Mouse (Mus musculus): ENCODE data around the gene Gm47985. TPM values are rescaled to one million over a fixed set of nuclear protein-coding genes. Genes with fewer than 3 reads are reported as not detected.
"Not testable (repeated sequence)": the region's sequence is repeated elsewhere in the genome, so short reads cannot be mapped to it uniquely, and the experiment has no call there.

Gene Gm47985
- polyA plus RNA-seq, 1 experiment from 2014 or later = not detected

DNA sequence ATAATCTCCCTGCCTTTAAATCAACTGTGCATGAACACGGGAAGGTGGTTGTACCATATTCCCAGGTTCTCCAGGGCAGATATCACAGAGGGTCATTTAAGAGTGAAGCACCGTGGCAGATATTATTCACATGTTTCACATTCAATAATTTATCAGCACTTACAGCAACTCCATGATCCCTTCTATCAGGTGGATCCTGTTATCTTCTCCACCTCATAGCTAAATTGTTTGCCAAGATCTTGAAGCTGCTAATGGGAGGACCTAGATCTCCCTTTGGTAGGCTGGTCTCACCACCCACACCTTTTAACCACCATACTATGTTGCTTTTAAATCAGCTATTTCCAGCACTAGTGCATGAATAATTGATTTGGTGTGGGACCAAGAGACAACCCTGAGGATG lies 2.2 kb upstream of the Gm47985 start:
- no peaks in the 10 kb centered on the region for H3K9me3 ChIP-seq (ENCODE audit: control insufficient read depth, low read length)
- no peak overlapping the region for H3K9ac ChIP-seq (ENCODE audit: low read length)
- no peak overlapping the region for H3K27ac ChIP-seq (replicated peaks in 1 of 2; ENCODE audit: control insufficient read depth in 1 of 2, insufficient read depth in 1 of 2, low read depth in 2 of 2, low read length in 2 of 2)
- ATAC-seq (ENCODE audit: insufficient number of reproducible peaks, insufficient read depth, low FRiP score, low read depth) = no peak
- H3K4me1 ChIP-seq (ENCODE audit: control insufficient read depth in 2 of 2, insufficient read depth in 2 of 2, low read length in 2 of 2) = peaks cover 4 to 8% of the 10 kb centered on the region in 2 experiments; a peak in 3 of 4 replicates
- H3K4me3 ChIP-seq (ENCODE audit: control insufficient read depth in 1 of 2, insufficient read depth in 1 of 2, low read depth in 1 of 2, low read length in 2 of 2) = no peak overlapping the region
- no peaks in the 10 kb centered on the region for H3K36me3 ChIP-seq (ENCODE audit: control insufficient read depth, insufficient read depth, low read length)
- H3K4me2 ChIP-seq (ENCODE audit: low read length) = no peak overlapping the region
- 88% methylated on average over 2 of the region's 2 CpGs for WGBS
- no peaks in the 10 kb centered on the region for H3K27me3 ChIP-seq (ENCODE audit: control insufficient read depth, insufficient read depth, low read length)

DNA sequence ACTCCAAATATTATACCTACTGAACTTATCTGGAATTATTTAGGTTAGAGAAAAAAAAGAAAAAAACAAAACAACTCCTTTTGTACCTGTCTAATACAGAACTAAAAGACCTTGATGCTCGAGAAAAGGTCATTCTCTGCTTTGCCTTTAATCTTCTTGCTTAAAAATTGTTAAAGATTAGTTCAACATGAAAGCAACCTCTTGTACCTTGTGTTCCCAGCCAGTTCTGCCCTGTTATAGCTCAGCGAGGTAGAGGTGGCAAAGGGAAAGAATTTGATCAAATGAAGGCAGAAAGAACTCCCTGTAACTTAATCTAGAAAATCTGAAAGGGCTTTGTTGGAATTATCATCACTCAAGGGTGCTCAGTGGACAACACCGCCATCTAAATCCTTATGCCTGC lies 3.8 kb downstream of the Gm47985 start:
- WGBS = 70% methylated on average over 3 of the region's 3 CpGs
- not testable (repeated sequence) for ATAC-seq (ENCODE audit: insufficient number of reproducible peaks, insufficient read depth, low FRiP score, low read depth); H3K4me2 ChIP-seq (ENCODE audit: low read length); H3K4me3 ChIP-seq (ENCODE audit: control insufficient read depth in 1 of 2, insufficient read depth in 1 of 2, low read depth in 1 of 2, low read length in 2 of 2); H3K9me3 ChIP-seq (ENCODE audit: control insufficient read depth, low read length); H3K9ac ChIP-seq (ENCODE audit: low read length); H3K4me1 ChIP-seq (ENCODE audit: control insufficient read depth in 2 of 2, insufficient read depth in 2 of 2, low read length in 2 of 2); H3K27me3 ChIP-seq (ENCODE audit: control insufficient read depth, insufficient read depth, low read length); H3K27ac ChIP-seq (replicated peaks in 1 of 2; ENCODE audit: control insufficient read depth in 1 of 2, insufficient read depth in 1 of 2, low read depth in 2 of 2, low read length in 2 of 2); H3K36me3 ChIP-seq (ENCODE audit: control insufficient read depth, insufficient read depth, low read length)

DNA sequence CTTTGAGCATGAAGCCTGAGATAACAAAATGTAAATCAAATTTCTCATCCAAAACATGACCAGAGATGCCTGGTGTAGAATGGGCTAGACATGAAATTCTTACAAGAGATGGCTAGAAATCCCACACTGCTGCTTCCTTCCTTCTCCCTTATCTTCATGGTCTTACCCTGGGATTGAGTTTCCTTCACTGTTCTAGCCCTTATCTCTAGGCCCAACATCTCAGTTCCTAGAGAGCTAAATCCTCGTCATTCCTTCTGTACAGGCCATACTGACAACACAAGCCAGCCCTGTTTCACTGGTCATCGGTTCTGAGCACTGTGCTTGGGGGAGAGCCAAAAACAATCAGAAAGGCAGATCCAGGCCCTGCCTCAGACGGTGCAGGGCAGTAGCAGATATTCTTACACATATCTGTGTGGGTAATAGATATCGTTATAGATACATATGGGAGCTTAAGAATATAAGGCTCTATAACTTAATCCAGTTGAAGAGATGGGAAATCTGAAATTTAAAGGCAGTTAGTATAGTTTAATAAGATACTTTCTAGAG lies 4.6 kb downstream of the Gm47985 start:
- not testable (repeated sequence) for H3K9ac ChIP-seq (ENCODE audit: low read length); H3K9me3 ChIP-seq (ENCODE audit: control insufficient read depth, low read length); H3K4me3 ChIP-seq (ENCODE audit: control insufficient read depth in 1 of 2, insufficient read depth in 1 of 2, low read depth in 1 of 2, low read length in 2 of 2); ATAC-seq (ENCODE audit: insufficient number of reproducible peaks, insufficient read depth, low FRiP score, low read depth); H3K36me3 ChIP-seq (ENCODE audit: control insufficient read depth, insufficient read depth, low read length); H3K4me2 ChIP-seq (ENCODE audit: low read length); H3K27me3 ChIP-seq (ENCODE audit: control insufficient read depth, insufficient read depth, low read length); H3K27ac ChIP-seq (replicated peaks in 1 of 2; ENCODE audit: control insufficient read depth in 1 of 2, insufficient read depth in 1 of 2, low read depth in 2 of 2, low read length in 2 of 2); H3K4me1 ChIP-seq (ENCODE audit: control insufficient read depth in 2 of 2, insufficient read depth in 2 of 2, low read length in 2 of 2)
- 44% methylated on average over 4 of the region's 4 CpGs for WGBS

DNA sequence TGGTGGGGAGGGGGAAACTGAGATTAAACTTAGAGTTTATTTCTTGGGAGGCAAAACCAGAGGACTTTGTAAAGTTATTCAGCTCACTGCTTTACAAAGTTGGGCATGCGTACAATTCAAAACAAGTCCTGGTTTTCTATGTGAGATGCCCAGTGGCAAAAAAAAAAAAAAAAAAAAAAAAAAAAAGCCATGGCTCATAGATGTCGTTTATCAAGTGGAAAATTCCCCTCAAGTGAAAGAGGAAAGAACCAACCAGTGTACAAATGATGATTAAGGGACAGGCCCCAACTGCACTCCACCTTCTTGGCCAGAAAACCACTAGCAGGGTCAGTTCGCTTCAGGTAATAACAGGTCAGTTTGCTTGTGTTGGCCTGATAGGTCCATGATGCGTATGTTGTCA lies 6.1 kb downstream of the Gm47985 start:
- WGBS = 85% methylated on average over 4 of the region's 4 CpGs

DNA sequence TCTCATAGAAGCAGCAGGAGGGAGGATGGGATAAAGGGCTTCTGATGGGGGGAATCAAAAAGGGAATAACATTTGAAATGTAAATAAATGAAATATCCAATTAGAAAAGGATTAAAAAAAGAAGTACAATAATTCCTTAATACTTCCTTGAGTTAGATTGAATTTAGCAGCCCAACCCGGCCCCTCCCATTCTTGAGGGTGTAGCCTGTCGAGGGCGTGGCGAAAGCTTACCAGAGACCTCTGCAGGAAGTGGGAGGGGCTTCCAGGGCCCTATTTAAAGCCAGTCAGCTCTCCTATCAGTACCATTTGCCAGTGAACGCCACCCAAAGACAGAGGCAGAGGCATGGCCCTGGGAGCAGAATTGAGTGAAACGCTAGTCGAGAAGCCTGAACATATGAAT lies 9.7 kb downstream of the Gm47985 start, which contains the start of gene Gm8947:
Gene Gm8947 (plus strand): TSS at position 302 of the 400 bp plus-strand sequence.
- not testable (repeated sequence) for H3K27me3 ChIP-seq (ENCODE audit: control insufficient read depth, insufficient read depth, low read length); H3K4me3 ChIP-seq (ENCODE audit: control insufficient read depth in 1 of 2, insufficient read depth in 1 of 2, low read depth in 1 of 2, low read length in 2 of 2); ATAC-seq (ENCODE audit: insufficient number of reproducible peaks, insufficient read depth, low FRiP score, low read depth); H3K4me1 ChIP-seq (ENCODE audit: control insufficient read depth in 2 of 2, insufficient read depth in 2 of 2, low read length in 2 of 2); H3K4me2 ChIP-seq (ENCODE audit: low read length); H3K9ac ChIP-seq (ENCODE audit: low read length); H3K36me3 ChIP-seq (ENCODE audit: control insufficient read depth, insufficient read depth, low read length); H3K27ac ChIP-seq (replicated peaks in 1 of 2; ENCODE audit: control insufficient read depth in 1 of 2, insufficient read depth in 1 of 2, low read depth in 2 of 2, low read length in 2 of 2); H3K9me3 ChIP-seq (ENCODE audit: control insufficient read depth, low read length)
- no CpG with 5 or more reads among the region's 7 CpGs for WGBS

More for the DNA sequence above, 6.1 kb downstream of the Gm47985 start:
- ATAC-seq (ENCODE audit: insufficient number of reproducible peaks, insufficient read depth, low FRiP score, low read depth) = no peak
- Histone ChIP-seq H3K36me3 (ENCODE audit: control insufficient read depth, insufficient read depth, low read length) (no peaks in the 10 kb centered on the region), H3K4me2 (ENCODE audit: low read length) (no peak overlapping the region), H3K4me3 (ENCODE audit: control insufficient read depth in 1 of 2, insufficient read depth in 1 of 2, low read depth in 1 of 2, low read length in 2 of 2) (no peak overlapping the region), H3K4me1 (ENCODE audit: control insufficient read depth in 2 of 2, insufficient read depth in 2 of 2, low read length in 2 of 2) (no peaks in the 10 kb centered on the region), H3K9ac (ENCODE audit: low read length) (no peak overlapping the region), H3K27ac (replicated peaks in 1 of 2; ENCODE audit: control insufficient read depth in 1 of 2, insufficient read depth in 1 of 2, low read depth in 2 of 2, low read length in 2 of 2) (no peak overlapping the region), H3K9me3 (ENCODE audit: control insufficient read depth, low read length) (no peaks in the 10 kb centered on the region), H3K27me3 (ENCODE audit: control insufficient read depth, insufficient read depth, low read length) (no peaks in the 10 kb centered on the region)

DNA sequence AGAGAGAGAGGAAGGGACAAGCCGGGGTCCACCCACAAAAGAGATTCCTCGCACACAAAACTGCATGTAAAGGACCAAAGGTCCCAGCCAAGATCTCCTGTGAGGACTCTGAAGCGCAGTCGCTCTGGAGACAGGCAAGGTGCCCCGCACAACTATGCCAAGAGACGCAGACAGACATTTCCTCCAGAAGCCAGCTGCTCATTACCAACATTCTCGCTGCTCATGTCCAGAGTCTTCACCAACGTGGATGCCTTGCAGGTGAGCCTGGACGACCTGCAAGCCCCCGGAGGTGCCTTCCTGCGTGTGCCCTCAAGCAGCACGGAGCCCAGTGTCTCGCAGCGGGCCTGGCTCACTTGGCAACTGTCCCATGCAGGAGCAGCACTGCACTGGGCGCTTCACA lies 10.4 kb downstream of the Gm47985 start:
- H3K4me3 ChIP-seq (ENCODE audit: control insufficient read depth in 1 of 2, insufficient read depth in 1 of 2, low read depth in 1 of 2, low read length in 2 of 2); ATAC-seq (ENCODE audit: insufficient number of reproducible peaks, insufficient read depth, low FRiP score, low read depth); H3K4me1 ChIP-seq (ENCODE audit: control insufficient read depth in 2 of 2, insufficient read depth in 2 of 2, low read length in 2 of 2); H3K4me2 ChIP-seq (ENCODE audit: low read length); H3K27ac ChIP-seq (replicated peaks in 1 of 2; ENCODE audit: control insufficient read depth in 1 of 2, insufficient read depth in 1 of 2, low read depth in 2 of 2, low read length in 2 of 2); H3K9me3 ChIP-seq (ENCODE audit: control insufficient read depth, low read length); H3K27me3 ChIP-seq (ENCODE audit: control insufficient read depth, insufficient read depth, low read length); H3K9ac ChIP-seq (ENCODE audit: low read length); H3K36me3 ChIP-seq (ENCODE audit: control insufficient read depth, insufficient read depth, low read length): not testable (repeated sequence)
- 91% methylated on average over 15 of the region's 15 CpGs for WGBS

DNA sequence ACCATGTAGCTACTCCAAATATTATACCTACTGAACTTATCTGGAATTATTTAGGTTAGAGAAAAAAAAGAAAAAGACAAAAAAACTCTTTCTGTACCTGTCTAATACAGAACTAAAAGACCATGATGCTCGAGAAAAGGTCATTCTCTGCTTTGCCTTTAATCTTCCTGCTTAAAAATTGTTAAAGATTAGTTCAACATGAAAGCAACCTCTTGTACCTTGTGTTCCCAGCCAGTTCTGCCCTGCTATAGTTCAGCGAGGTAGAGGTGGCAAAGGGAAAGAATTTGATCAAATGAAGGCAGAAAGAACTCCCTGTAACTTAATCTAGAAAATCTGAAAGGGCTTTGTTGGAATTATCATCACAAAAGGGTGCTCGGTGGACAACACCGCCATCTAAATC lies 13.6 kb downstream of the Gm47985 start:
- not testable (repeated sequence) for H3K36me3 ChIP-seq (ENCODE audit: control insufficient read depth, insufficient read depth, low read length); H3K9me3 ChIP-seq (ENCODE audit: control insufficient read depth, low read length); H3K4me3 ChIP-seq (ENCODE audit: control insufficient read depth in 1 of 2, insufficient read depth in 1 of 2, low read depth in 1 of 2, low read length in 2 of 2); ATAC-seq (ENCODE audit: insufficient number of reproducible peaks, insufficient read depth, low FRiP score, low read depth); H3K9ac ChIP-seq (ENCODE audit: low read length); H3K4me1 ChIP-seq (ENCODE audit: control insufficient read depth in 2 of 2, insufficient read depth in 2 of 2, low read length in 2 of 2); H3K27me3 ChIP-seq (ENCODE audit: control insufficient read depth, insufficient read depth, low read length); H3K4me2 ChIP-seq (ENCODE audit: low read length); H3K27ac ChIP-seq (replicated peaks in 1 of 2; ENCODE audit: control insufficient read depth in 1 of 2, insufficient read depth in 1 of 2, low read depth in 2 of 2, low read length in 2 of 2)
- 76% methylated on average over 4 of the region's 4 CpGs for WGBS

DNA sequence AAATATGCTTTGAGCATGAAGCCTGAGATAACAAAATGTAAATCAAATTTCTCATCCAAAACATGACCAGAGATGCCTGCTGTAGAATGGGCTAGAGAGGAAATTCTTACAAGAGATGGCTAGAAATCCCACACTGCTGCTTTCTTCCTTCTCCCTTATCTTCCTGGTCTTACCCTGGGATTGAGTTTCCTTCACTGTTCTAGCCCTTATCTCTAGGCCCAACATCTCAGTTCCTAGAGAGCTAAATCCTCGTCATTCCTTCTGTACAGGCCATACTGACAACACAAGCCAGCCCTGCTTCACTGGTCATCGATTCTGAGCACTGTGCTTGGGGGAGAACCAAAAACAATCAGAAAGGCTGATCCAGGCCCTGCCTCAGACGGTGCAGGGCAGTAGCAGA lies 14.4 kb downstream of the Gm47985 start:
- 45% methylated on average over 3 of the region's 3 CpGs for WGBS
- H3K27ac ChIP-seq (replicated peaks in 1 of 2; ENCODE audit: control insufficient read depth in 1 of 2, insufficient read depth in 1 of 2, low read depth in 2 of 2, low read length in 2 of 2); H3K4me1 ChIP-seq (ENCODE audit: control insufficient read depth in 2 of 2, insufficient read depth in 2 of 2, low read length in 2 of 2); H3K27me3 ChIP-seq (ENCODE audit: control insufficient read depth, insufficient read depth, low read length); H3K4me2 ChIP-seq (ENCODE audit: low read length); H3K9me3 ChIP-seq (ENCODE audit: control insufficient read depth, low read length); H3K9ac ChIP-seq (ENCODE audit: low read length); H3K36me3 ChIP-seq (ENCODE audit: control insufficient read depth, insufficient read depth, low read length); ATAC-seq (ENCODE audit: insufficient number of reproducible peaks, insufficient read depth, low FRiP score, low read depth); H3K4me3 ChIP-seq (ENCODE audit: control insufficient read depth in 1 of 2, insufficient read depth in 1 of 2, low read depth in 1 of 2, low read length in 2 of 2): not testable (repeated sequence)

All from heart, embryonic 14.5 days (tissue).